Mouse (Mus musculus) spleen, postnatal 14 days (tissue): ENCODE results near the gene Polg2.
"Not testable (repeated sequence)": the region's sequence is repeated elsewhere in the genome, so short reads cannot be mapped to it uniquely, and the experiment has no call there.

Source experiments
- DNase-seq, 2 experiments: peaks; one replicate each; pipeline ENCODE4 v3.0.0; 2021 to 2022; ENCODE audit warnings: low spot score in 2 of 2

The Polg2 gene

GRCm38 (mm10) chr11:106779388-106780088 is at the start of gene Polg2:
Polg2 (minus strand) TSS chr11:106779537.
- peak; percentile 79 to 87 for DNase-seq

- DNase-seq = no peak
Measured at GRCm38 (mm10) chr11:106828079-106828478, 48.7 kb upstream of the Polg2 start.

- no peak for DNase-seq
Measured at GRCm38 (mm10) chr11:106824403-106824802, 45.1 kb upstream of the Polg2 start.

DNA sequence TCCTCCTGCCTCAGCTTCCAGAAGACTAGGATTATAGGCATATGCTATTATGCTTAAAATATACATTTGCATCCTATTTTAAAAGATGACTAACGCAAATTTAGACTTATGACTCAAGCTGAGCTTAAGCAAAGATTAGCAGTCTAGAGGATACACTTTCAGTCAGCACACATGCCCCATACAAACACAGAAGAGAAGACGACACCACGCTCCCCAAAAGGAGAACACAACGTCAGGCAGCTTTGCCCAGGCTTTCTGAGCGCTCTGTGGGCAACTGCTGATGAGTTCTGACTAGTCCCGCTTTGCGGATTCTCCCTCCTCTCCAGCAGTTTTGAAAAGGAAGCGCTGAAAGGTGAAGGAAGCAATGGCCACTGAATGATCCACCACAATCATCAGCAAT is 44.4 kb upstream of the Polg2 start:
- DNase-seq = no peak

DNA sequence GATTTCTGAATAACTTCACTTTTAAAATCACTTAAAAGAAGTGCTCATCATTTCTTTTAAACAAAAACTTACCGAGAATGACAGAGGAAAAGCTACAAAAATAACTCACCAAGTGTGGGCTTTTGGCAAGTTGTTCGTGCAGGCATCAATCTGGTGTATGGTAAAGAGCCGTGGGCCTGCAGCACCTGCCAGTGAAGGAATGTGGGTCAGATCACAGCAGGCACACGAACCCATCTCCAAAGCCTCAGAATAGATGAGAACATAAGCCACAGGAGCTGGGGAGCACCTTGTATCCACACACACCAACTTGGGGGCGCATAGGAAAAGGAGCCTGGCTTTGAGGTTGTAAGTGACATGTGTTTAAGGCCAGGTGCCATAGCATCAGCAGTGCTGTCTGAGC is 43.6 kb upstream of the Polg2 start:
- no peak for DNase-seq

GRCm38 (mm10) chr11:106822491-106822890 is 43.2 kb upstream of the Polg2 start:
- no peak for DNase-seq

DNA sequence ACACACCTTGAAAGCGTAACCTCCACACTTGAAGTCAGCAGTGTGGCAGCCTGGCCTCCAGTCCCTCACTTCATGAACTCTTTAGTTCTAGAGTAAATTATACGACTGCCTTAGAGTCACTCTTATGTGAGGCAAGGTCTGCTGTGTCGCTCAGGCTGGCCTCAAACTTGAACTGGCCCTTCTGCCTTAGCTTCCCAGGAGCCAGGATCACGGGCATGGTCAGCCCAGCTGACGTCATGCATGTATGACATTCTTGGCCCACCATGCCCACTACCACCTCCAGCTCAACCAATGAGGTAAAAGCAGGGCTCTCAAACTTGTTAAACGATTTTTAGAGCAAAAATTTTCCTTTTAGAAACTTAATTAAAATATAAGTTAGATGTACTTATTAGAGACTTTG is 42.1 kb upstream of the Polg2 start:
- no peak for DNase-seq

DNA sequence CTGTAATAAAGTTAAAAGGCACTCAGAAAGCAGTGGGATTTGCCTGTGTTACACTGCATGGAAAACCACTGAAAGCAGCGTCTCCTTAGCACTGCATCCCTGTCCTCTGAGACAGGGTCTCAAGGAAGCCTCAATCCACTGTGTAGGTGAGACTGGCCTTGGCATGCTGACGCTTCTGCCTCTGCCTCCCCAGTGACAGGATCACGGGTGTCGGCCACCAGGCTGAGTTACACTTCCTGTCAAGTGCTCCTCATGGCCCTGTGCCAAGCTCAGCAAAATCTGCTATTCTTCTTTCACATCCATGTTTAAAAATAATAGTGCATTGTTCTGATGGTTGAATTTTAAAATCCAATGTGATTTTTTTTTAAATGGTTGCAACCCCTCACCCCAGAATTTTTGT is 41.6 kb upstream of the Polg2 start:
- peak in 1 of 2 experiments; percentile 3 for DNase-seq

GRCm38 (mm10) chr11:106820252-106820651 is 40.9 kb upstream of the Polg2 start:
- DNase-seq = no peak

- DNase-seq = no peak
Measured at GRCm38 (mm10) chr11:106819595-106819994, 40.3 kb upstream of the Polg2 start.

DNA sequence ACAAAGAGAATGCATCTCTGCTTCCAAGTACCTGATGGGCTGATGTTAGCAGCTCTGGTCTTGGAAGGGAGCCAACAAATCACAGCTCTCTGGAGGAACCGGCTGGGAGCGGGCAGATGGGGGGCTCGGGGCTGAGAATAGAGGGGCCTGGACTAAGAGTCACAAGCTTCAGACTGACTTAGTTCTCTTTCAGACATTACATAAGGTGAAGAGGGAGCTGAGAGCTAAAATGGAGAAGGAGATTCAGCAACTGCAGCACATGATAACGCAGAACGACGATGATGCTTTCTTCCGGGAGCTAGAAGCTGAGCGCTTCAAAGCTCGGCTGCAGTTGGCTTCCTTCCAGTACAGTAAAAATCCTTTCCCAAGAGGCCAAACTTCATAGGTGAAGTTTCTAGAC is 39.0 kb upstream of the Polg2 start:
- DNase-seq = no peak

DNA sequence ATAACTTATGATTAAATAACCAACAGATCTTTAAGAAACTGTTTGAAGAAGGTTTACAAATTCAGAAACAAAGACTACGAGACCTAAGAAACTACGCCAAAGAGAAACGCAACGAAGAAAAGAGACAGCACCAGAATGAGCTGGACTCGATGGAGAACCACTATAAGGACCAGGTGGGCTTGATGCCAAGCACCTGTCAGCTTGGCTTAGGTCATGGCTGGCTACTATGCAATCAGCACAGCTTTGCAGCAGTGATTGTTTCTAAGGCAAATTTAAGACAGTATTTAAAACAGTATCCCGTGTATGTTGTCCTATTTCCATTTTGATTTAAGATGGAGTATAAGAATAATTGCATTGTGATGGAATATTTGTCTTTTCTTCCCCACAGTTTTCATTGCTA is 38.5 kb upstream of the Polg2 start:
- no peak for DNase-seq

DNA sequence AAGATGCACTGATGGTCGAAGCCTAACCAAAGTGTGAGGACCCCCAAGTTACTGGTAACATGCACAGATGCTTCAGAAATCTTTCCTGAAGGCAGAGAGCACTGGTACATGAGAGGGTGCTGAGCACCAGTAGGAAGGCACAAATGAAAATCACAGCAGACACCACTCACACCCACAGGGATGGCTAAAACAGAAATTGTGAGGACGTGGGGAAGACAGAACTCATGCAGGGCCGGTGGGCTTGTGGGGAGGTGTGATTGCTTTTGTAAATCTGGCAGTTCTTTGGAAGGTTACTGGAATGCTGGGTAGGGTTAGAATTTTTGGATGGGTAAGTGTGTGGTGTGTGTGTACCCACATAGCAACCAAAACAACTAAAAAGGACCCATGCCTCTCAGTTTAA is 37.8 kb upstream of the Polg2 start:
- no peak for DNase-seq

DNA sequence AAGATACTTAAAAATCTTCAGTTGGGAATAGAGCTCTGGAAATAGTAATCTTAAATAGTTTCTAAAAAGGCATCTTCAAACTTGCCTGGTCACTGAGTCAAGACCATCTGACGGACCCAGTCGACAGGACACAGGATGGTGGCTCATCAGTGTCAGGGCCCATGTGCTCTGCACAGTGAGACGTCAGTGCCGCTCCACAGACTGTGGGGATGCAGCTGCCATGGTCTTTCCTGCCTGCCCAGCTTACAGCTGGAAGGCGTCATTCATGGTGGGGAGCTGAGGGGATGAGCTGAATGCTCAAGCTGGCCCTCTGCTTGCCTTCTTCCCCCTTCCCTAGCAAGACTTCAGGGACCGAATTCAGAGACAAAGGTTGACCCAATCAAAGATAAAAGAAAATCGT is 37.0 kb upstream of the Polg2 start:
- DNase-seq = no peak

DNA sequence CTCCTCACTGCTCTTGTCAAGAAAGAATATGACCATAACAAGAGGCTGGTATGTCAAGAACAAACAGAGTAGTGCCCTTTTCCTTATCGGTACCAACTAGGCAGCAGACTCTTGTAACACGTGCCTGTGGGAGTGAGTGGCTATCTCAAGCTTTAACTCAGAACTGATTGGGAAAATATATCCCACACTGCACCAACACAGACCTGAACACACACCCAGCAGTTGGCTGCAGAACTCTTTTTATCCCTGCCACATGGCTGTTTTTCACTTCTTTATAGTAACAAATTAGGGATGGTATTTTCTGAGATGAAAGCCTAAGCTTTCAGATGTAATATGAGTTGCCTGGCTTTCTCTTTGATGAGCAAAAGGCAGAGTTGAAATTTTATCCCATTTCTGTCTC is 36.4 kb upstream of the Polg2 start:
- no peak for DNase-seq

DNA sequence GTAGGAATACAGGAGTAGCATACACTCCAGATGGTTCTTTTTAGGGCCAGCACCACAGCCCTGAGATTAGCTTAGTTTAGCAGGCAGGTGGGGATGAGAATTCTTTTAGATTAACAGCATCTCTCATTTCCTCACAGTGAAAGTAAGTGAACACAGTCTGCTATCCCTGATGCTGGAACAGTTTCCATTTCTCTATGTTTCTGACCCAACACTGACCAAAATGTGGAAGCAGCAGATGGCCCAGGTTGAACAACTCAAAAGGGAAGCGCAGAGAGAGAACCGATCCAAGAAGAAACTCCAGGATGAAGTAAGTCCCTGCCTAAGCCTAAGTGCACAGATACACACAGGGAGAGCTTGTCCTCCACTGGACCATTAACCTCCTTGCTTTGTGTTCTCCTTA is 36.0 kb upstream of the Polg2 start:
- no peak for DNase-seq

DNA sequence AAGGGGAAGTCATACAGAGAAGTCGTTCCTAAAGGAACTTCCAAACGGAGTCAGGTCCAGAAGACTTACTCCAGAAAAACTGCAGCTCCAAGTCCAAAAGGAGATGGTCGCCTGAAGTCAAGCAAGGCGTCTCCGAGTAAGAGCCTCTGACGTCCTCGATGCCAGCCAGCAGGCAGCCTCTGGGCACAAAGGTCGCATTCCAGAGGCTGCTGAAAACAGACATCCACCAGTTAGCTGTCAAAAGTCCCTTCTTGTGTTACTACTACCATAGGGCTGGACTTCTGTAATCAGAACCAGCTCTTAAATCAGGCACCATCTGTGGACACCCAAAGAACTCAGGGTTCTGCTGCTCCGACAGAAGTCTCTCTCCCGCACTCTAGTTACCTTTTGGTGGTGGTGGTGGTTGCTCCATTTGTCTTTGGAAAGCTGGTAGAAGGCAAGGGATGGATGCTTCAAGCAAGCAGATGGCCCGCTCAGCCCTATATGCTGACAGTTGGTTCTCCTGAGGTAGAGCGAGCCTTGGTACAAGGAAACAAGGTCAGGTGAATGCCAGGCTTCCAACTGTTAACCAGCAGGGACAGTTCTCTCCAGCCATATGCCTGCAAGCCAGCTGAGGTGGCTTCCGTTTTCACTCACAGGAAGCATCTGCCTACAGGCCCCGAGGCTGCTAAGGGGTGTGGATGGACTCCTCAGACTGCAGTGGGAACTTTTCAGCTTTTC is 35.4 kb upstream of the Polg2 start:
- no peak for DNase-seq

DNA sequence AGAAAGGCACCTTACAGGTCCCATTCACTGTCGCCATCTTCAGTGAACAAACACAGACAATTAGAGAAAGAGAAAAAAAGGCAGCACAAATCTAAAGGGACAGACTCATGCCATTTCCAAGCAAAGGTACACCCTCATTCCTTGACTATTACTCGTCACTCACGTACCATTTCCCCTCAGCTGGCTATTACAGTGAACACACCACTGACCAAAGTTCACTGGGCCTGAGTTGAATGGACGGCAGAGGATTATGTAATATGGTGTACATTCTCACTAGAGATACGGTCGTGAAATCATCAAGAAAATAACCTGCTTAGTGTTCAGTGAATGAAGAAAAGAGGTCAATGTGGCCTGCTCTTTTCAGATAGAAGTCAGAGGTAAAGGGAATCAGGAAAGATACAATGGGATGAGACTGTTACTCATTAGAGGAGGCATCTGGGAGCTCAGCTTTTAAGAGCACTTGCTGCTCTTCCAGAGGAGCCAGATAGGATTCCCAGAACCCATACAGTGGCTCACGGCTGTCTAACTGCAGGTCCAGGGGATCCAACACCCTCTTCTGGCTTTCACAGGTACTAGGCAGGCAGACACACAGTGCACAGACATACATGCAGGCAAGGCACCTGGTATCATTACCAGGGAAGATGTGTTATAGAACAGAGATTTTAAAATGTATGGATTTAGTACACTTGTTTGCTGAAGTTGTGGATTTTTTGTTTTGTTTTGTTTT is 33.2 kb upstream of the Polg2 start:
- DNase-seq = no peak

DNA sequence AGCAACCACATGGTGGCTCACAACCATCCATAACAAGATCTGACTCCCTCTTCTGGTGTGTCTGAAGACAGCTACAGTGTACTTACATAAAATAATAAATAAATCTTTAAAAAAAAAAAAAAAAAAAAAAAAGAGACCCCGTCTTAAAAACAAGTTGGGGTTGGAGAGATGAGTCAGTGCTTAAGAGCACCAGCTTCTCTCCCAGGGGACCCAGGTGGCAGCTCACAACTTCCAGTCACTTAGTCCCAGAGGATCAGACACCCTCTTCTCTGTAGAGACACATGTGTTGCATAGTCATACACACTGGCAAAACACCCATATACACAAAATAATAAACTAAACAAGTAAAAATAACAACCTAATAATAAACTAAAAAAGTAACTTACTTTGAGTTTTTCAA is 28.1 kb upstream of the Polg2 start:
- DNase-seq = not testable (repeated sequence)

DNA sequence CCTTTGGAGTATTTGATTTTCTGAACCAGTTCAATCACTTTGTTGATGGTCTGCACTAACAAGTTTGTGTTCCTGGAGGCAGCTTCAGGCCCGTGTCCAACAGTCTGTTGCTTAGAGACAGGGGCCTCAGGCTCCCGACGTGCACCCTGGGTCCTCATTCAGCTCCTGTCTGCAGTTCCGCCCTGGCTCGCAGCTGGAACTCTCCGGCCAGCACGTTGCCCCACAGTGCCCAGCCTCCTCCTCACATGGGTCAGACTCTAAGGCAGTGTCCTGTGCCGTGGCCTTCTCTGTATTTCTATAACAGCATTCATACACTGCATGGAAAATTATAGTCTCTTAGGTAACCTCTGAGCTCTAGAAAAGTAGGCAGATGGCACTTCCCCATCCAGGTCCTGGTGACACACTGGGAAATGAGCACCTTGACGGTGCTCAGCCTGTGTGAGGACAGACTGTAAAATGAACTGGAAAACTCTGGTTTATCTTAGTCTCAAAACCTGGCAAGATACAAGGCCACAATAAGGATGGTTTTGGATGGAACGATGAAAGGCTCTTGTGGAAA is 22.8 kb upstream of the Polg2 start:
- DNase-seq = no peak

- no peak for DNase-seq
Measured at GRCm38 (mm10) chr11:106795679-106796078, 16.3 kb upstream of the Polg2 start.

DNA sequence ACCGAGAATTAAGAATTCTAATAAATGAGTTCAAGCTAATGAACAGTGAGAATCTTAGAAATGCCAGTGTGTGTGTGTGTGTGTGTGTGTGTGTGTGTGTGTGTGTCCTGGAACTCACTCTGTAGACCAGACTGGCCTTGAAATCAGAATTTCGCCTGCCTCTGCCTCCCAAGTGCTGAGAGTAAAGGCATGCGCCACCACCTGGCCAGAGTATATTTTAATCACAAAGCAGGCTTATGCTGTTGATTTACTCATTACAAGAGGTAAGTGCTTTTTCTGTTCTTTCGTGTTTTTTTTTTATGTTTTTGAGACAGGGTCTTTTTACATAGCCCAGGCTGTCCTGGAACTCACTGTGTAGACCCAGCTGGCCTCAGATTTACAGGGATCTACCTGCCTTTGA is 14.5 kb upstream of the Polg2 start:
- DNase-seq = no peak

DNA sequence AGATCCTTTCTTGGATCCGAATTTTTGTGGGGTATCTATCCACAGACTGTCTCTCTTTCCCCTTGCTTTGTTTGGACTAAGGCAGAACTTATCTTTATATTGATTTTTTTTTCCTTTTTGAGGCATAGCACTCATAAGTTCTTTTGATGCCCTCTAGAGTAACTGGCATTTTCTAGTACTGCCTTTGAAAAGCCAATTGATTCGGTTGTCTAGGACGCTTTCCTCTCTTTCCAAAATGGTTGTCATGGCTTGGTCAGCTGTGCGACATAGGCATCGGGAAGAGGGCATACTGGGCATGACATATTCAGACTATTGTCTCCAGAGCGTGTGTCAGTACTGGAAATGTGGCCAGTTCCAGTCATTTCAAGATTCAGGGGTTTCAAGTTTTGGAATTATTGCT is 10.3 kb upstream of the Polg2 start:
- no peak for DNase-seq
